Mouse (Mus musculus): Measurements from ENCODE around the gene Zfp654. TPM values are rescaled to one million over a fixed set of nuclear protein-coding genes. Genes with fewer than 3 reads are reported as not detected.

The Zfp654 gene
- polyA plus RNA-seq, 1 experiment = 1.1 TPM

- Histone ChIP-seq H3ac (ENCODE audit: control insufficient read depth, insufficient read length, low read depth) (no peak overlapping the region), H3K79me2 (ENCODE audit: control insufficient read depth, insufficient read depth) (no peaks in the 10 kb centered on the region), H3K79me3 (ENCODE audit: low read depth) (no peaks in the 10 kb centered on the region), H3K4me3 (ENCODE audit: insufficient read depth, poor library complexity, severe bottlenecking) (no peak overlapping the region), H3K27me3 (ENCODE audit: control insufficient read depth, insufficient read depth, insufficient read length) (no peaks in the 10 kb centered on the region), H3K36me3 (ENCODE audit: control insufficient read depth, insufficient read depth) (no peaks in the 10 kb centered on the region)
- TF ChIP-seq MAX (IDR thresholded peaks at IDR 0.05) (no peak), MYOG (IDR thresholded peaks at IDR 0.05; ENCODE audit: control insufficient read depth, extremely low read depth, insufficient read length) (no peak), MYOD1 (IDR thresholded peaks at IDR 0.05; ENCODE audit: control insufficient read depth, insufficient read length, low read depth) (no peak), CEBPB (IDR thresholded peaks at IDR 0.05; ENCODE audit: low read depth) (no peak), CTCF (IDR thresholded peaks at IDR 0.05; ENCODE audit: control insufficient read depth, insufficient read depth, insufficient read length) (no peak), FOSL1 (IDR thresholded peaks at IDR 0.05; ENCODE audit: insufficient read depth, low read length, poor library complexity, severe bottlenecking) (no peak), USF1 (IDR thresholded peaks at IDR 0.05; ENCODE audit: low read depth) (no peak)
Measured at GRCm38 (mm10) chr16:64754743-64755139, 96.7 kb downstream of the Zfp654 start.

GRCm38 (mm10) chr16:64753990-64754742 is 97.3 kb downstream of the Zfp654 start:
- H3ac ChIP-seq (ENCODE audit: control insufficient read depth, insufficient read length, low read depth) = no peak overlapping the region
- H3K79me3 ChIP-seq (ENCODE audit: low read depth) = no peaks in the 10 kb centered on the region
- no peaks in the 10 kb centered on the region for H3K36me3 ChIP-seq (ENCODE audit: control insufficient read depth, insufficient read depth)
- H3K4me3 ChIP-seq (ENCODE audit: insufficient read depth, poor library complexity, severe bottlenecking) = no peak overlapping the region
- TF ChIP-seq USF1 (IDR thresholded peaks at IDR 0.05; ENCODE audit: low read depth) = no peak
- TF ChIP-seq MYOG (IDR thresholded peaks at IDR 0.05; ENCODE audit: control insufficient read depth, extremely low read depth, insufficient read length) = no peak
- TF ChIP-seq FOSL1 (IDR thresholded peaks at IDR 0.05; ENCODE audit: insufficient read depth, low read length, poor library complexity, severe bottlenecking) = no peak
- no peak for TF ChIP-seq MAX (IDR thresholded peaks at IDR 0.05)
- H3K79me2 ChIP-seq (ENCODE audit: control insufficient read depth, insufficient read depth) = no peaks in the 10 kb centered on the region
- H3K27me3 ChIP-seq (ENCODE audit: control insufficient read depth, insufficient read depth, insufficient read length) = no peaks in the 10 kb centered on the region

- no peak for TF ChIP-seq CEBPB (IDR thresholded peaks at IDR 0.05; ENCODE audit: low read depth)
- TF ChIP-seq CTCF (IDR thresholded peaks at IDR 0.05; ENCODE audit: control insufficient read depth, insufficient read depth, insufficient read length) = peak; percentile 47
- Histone ChIP-seq H3K27me3 (ENCODE audit: control insufficient read depth, insufficient read depth, insufficient read length) (no peaks in the 10 kb centered on the region), H3K36me3 (ENCODE audit: control insufficient read depth, insufficient read depth) (no peaks in the 10 kb centered on the region), H3K79me3 (ENCODE audit: low read depth) (no peaks in the 10 kb centered on the region), H3ac (ENCODE audit: control insufficient read depth, insufficient read length, low read depth) (no peak overlapping the region), H3K4me3 (ENCODE audit: insufficient read depth, poor library complexity, severe bottlenecking) (no peak overlapping the region), H3K79me2 (ENCODE audit: control insufficient read depth, insufficient read depth) (no peaks in the 10 kb centered on the region)
Measured at GRCm38 (mm10) chr16:64748237-64748636, 103.2 kb downstream of the Zfp654 start.

- Histone ChIP-seq H3K79me2 (ENCODE audit: control insufficient read depth, insufficient read depth) (no peaks in the 10 kb centered on the region), H3K79me3 (ENCODE audit: low read depth) (no peaks in the 10 kb centered on the region), H3K4me3 (ENCODE audit: insufficient read depth, poor library complexity, severe bottlenecking) (no peak overlapping the region), H3ac (ENCODE audit: control insufficient read depth, insufficient read length, low read depth) (no peak overlapping the region), H3K36me3 (ENCODE audit: control insufficient read depth, insufficient read depth) (no peaks in the 10 kb centered on the region), H3K27me3 (ENCODE audit: control insufficient read depth, insufficient read depth, insufficient read length) (no peaks in the 10 kb centered on the region)
- TF ChIP-seq CEBPB (IDR thresholded peaks at IDR 0.05; ENCODE audit: low read depth) (no peak), MYOD1 (IDR thresholded peaks at IDR 0.05; ENCODE audit: control insufficient read depth, insufficient read length, low read depth) (no peak), CTCF (IDR thresholded peaks at IDR 0.05; ENCODE audit: control insufficient read depth, insufficient read depth, insufficient read length) (no peak), FOSL1 (IDR thresholded peaks at IDR 0.05; ENCODE audit: insufficient read depth, low read length, poor library complexity, severe bottlenecking) (no peak), USF1 (IDR thresholded peaks at IDR 0.05; ENCODE audit: low read depth) (no peak)
Measured at GRCm38 (mm10) chr16:64745089-64745488, 106.4 kb downstream of the Zfp654 start.

GRCm38 (mm10) chr16:64737289-64737688 is 114.2 kb downstream of the Zfp654 start:
- Histone ChIP-seq H3K36me3 (ENCODE audit: control insufficient read depth, insufficient read depth) (no peaks in the 10 kb centered on the region), H3K79me2 (ENCODE audit: control insufficient read depth, insufficient read depth) (no peaks in the 10 kb centered on the region), H3K27me3 (ENCODE audit: control insufficient read depth, insufficient read depth, insufficient read length) (no peaks in the 10 kb centered on the region), H3K79me3 (ENCODE audit: low read depth) (no peaks in the 10 kb centered on the region), H3K4me3 (ENCODE audit: insufficient read depth, poor library complexity, severe bottlenecking) (no peak overlapping the region), H3ac (ENCODE audit: control insufficient read depth, insufficient read length, low read depth) (no peak overlapping the region)
- no peak for TF ChIP-seq MYOD1 (IDR thresholded peaks at IDR 0.05; ENCODE audit: control insufficient read depth, insufficient read length, low read depth)
- no peak for TF ChIP-seq USF1 (IDR thresholded peaks at IDR 0.05; ENCODE audit: low read depth)

Other genes starting within 250 kb of the Zfp654 start
- not detected for gene Csnka2ip, start 249.2 kb downstream of the Zfp654 start, polyA plus RNA-seq (2012; fragmentation: generic; extraction: Trizol)
- 15.8 TPM for gene 4930453N24Rik, start 80.5 kb downstream of the Zfp654 start, polyA plus RNA-seq (2012; fragmentation: generic; extraction: Trizol)
- gene Cggbp1, start 344 bp upstream of the Zfp654 start, polyA plus RNA-seq (2012; fragmentation: generic; extraction: Trizol) = 21.9 TPM